Mouse (Mus musculus): ENCODE results near the gene Bmi1. TPM values are rescaled to one million over a fixed set of nuclear protein-coding genes. Genes with fewer than 3 reads are reported as not detected.

Bmi1 gene
- polyA plus RNA-seq, 1 experiment from 2014 or later = 18.3 TPM

DNA sequence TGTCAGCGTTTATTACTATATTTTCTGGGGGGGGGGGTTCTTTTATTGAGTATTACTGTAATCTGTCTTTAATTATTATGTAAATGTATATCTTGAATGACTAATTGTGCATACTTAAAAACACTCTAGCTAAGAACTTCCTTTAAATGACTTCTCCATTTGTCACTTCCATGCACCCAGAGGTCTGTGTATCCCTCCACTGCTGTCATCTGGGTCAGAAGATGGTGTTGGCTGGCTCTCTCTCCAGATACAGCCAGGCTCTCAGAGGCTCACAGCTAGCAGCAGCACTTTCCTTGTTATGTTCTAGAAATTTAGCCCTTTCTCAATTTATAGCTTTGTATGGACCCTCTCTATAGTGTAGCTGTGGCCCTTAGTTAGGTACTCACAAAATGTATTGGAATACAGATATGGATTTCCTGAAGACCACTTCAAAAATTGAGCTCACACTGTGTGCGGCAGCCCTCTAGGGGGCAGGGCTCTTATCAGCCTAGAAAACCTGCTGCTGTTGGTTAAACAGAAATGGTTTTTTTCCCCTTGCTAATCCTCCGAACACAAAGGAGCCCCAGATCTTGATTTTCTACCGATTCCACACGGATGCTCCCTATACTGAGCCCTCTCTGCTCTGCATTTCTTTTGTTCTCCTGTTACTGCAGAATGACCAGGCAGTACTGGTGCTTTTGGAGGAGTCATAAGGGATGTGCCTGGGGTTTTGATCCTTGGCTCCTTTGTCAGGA, 57.7 kb downstream of the Bmi1 start:
- Histone ChIP-seq H3K27me3 (no peaks in the 10 kb centered on the region), H3K9ac (no peak overlapping the region), H3K4me2 (no peak overlapping the region), H3K27ac (no peak overlapping the region), H3K4me3 (no peak overlapping the region), H3K4me1 (no peaks in the 10 kb centered on the region), H3K36me3 (no peaks in the 10 kb centered on the region), H3K9me3 (no peaks in the 10 kb centered on the region)
- no peak for ATAC-seq (ENCODE audit: insufficient number of reproducible peaks, low FRiP score, low TSS enrichment, low read depth)
- 53% methylated on average over 5 of the region's 5 CpGs for WGBS

Other genes starting within 250 kb of the Bmi1 start
- 221 and 227 TPM in 2 replicates for gene Commd3, start 4.6 kb upstream of the Bmi1 start, polyA plus RNA-seq (2015; fragmentation: Nextera tagmentation; extraction: Ambion mirVana)
- 0.20 and 0.31 TPM in 2 replicates for gene Spag6, start 17.0 kb downstream of the Bmi1 start, polyA plus RNA-seq (2015; fragmentation: Nextera tagmentation; extraction: Ambion mirVana)

All from limb, embryonic 15.5 days (tissue).